Mouse (Mus musculus) kidney, postnatal 0 days (tissue): ENCODE data around the gene R3hdm4. TPM values are rescaled to one million over a fixed set of nuclear protein-coding genes. Genes with fewer than 3 reads are reported as not detected.

ENCODE experiments used
- ATAC-seq: fragments of 200-750 bp; cut with Nextera tagmentation; replicated peaks from 2 replicates; pipeline ENCODE4 v1.8.0; 2017; ENCODE audit warnings: low read depth, moderate number of reproducible peaks, moderate TSS enrichment, moderate library complexity; ENCODE audit not compliant: low FRiP score
- DNase-seq: peaks from one replicate; pipeline ENCODE4 v3.0.0-alpha.2; 2016; ENCODE audit warnings: low spot score
- H3K27ac ChIP-seq: fragments of 300-500 bp; sonication (generic); 2 replicates; pipeline ENCODE4 v1.5.1; 2014; ENCODE audit warnings: mild to moderate bottlenecking
- H3K27me3 ChIP-seq: fragments of 300-500 bp; sonication (generic); 2 replicates; pipeline ENCODE4 v1.6.1; 2014; ENCODE audit warnings: low read length, mixed read lengths; ENCODE audit not compliant: insufficient read depth
- H3K36me3 ChIP-seq: fragments of 300-500 bp; sonication (generic); 2 replicates; pipeline ENCODE4 v1.6.1; 2014; ENCODE audit warnings: low read length, mixed read lengths; ENCODE audit not compliant: insufficient read depth
- H3K4me1 ChIP-seq: fragments of 300-500 bp; sonication (generic); replicated peaks from 2 replicates; pipeline ENCODE4 v1.6.1; 2014; ENCODE audit warnings: antibody characterized with exemption, low read length, mixed read lengths; ENCODE audit not compliant: insufficient read depth
- H3K4me2 ChIP-seq: fragments of 300-500 bp; sonication (generic); 2 replicates; pipeline ENCODE4 v1.6.1; 2014; ENCODE audit warnings: mild to moderate bottlenecking, low read length, moderate library complexity, mixed read lengths
- H3K4me3 ChIP-seq: fragments of 300-500 bp; sonication (generic); replicated peaks from 2 replicates; pipeline ENCODE4 v1.5.1; 2014; ENCODE audit warnings: low read depth, low read length
- H3K9ac ChIP-seq: fragments of 300-500 bp; sonication (generic); 2 replicates; pipeline ENCODE4 v1.6.1; 2014; ENCODE audit warnings: low read depth, low read length
- H3K9me3 ChIP-seq: fragments of 300-500 bp; sonication (generic); replicated peaks from 2 replicates; pipeline ENCODE4 v1.6.1; 2016; ENCODE audit warnings: low read length, inconsistent platforms, mixed read lengths
- CTCF ChIP-seq: IDR thresholded peaks from 2 replicates; pipeline ENCODE4 v1.5.1; 2016; ENCODE audit warnings: antibody characterized with exemption, low read depth, mild to moderate bottlenecking, moderate library complexity
- WGBS: fragments of 180-500 bp; shearing (Covaris S2); extraction: QIAGEN DNeasy Blood & Tissue Kit; methylation state at CpG from one replicate; pipeline ENCODE4 v1.1.7; 2014; 5-methylcytosine and 5-hydroxymethylcytosine counted together
- polyA plus RNA-seq: library from polyadenylated mRNA; unstranded; fragments of >200 nt; fragmentation: Nextera tagmentation; extraction: Ambion mirVana; gene quantifications from 2 replicates; pipeline ENCODE4 v1.2.1, GENCODE M21; 2015

R3hdm4 gene
- polyA plus RNA-seq, 1 experiment from 2014 or later = 120 TPM

GRCm38 (mm10) chr10:79872862-79873261 is 48.1 kb downstream of the R3hdm4 start:
- Histone ChIP-seq H3K36me3 (0 out of 2 replicates have a peak, but pooled peaks cover 3% of the 10 kb centered on the region), H3K27me3 (no peaks in the 10 kb centered on the region), H3K27ac (no peak overlapping the region), H3K9ac (no peak overlapping the region), H3K4me2 (peak overlapping the region; percentile 97; the same call in 1 of the 2 replicates), H3K9me3 (no peaks in the 10 kb centered on the region), H3K4me3 (0 out of 2 replicates have a peak overlapping the region, but pooled peaks have one; percentile 7), H3K4me1 (peaks cover 18% of the 10 kb centered on the region)
- TF ChIP-seq CTCF = no peak
- 53% methylated on average over 3 of the region's 3 CpGs for WGBS
- DNase-seq (no peak), ATAC-seq (no peak)

GRCm38 (mm10) chr10:79871845-79872244 is 49.2 kb downstream of the R3hdm4 start:
- DNase-seq (no peak), ATAC-seq (no peak)
- H3K4me1 ChIP-seq = peaks cover 11% of the 10 kb centered on the region; the same call in 1 of the 2 replicates
- no peak for TF ChIP-seq CTCF
- H3K27ac ChIP-seq = no peak overlapping the region
- H3K4me3 ChIP-seq = no peak overlapping the region
- no peak overlapping the region for H3K4me2 ChIP-seq
- 0 out of 2 replicates have a peak, but pooled peaks cover 3% of the 10 kb centered on the region for H3K36me3 ChIP-seq
- no peak overlapping the region for H3K9ac ChIP-seq
- WGBS = 95% methylated on average over 8 of the region's 8 CpGs
- H3K27me3 ChIP-seq = no peaks in the 10 kb centered on the region
- H3K9me3 ChIP-seq = no peaks in the 10 kb centered on the region

- no peak overlapping the region for H3K4me2 ChIP-seq
- ATAC-seq (no peak), DNase-seq (no peak)
- H3K4me3 ChIP-seq = no peak overlapping the region
- no peak overlapping the region for H3K27ac ChIP-seq
- 67% methylated on average over 11 of the region's 11 CpGs for WGBS
- no peaks in the 10 kb centered on the region for H3K27me3 ChIP-seq
- H3K9me3 ChIP-seq = no peaks in the 10 kb centered on the region
- H3K36me3 ChIP-seq = peaks cover 27% of the 10 kb centered on the region
- no peaks in the 10 kb centered on the region; the same call in 1 of the 2 replicates for H3K4me1 ChIP-seq
- H3K9ac ChIP-seq = no peak overlapping the region
- TF ChIP-seq CTCF = no peak
Measured at GRCm38 (mm10) chr10:79866601-79867000, 54.4 kb downstream of the R3hdm4 start.

- Histone ChIP-seq H3K4me1 (peaks cover 4% of the 10 kb centered on the region; the same call in 1 of the 2 replicates), H3K9ac (no peak overlapping the region), H3K27me3 (no peaks in the 10 kb centered on the region), H3K9me3 (no peaks in the 10 kb centered on the region), H3K36me3 (peaks cover 31% of the 10 kb centered on the region), H3K27ac (peak overlapping the region; percentile 21; the same call in 1 of the 2 replicates), H3K4me3 (no peak overlapping the region), H3K4me2 (no peak overlapping the region)
- peak; percentile 16; the same call in 1 of the 2 replicates for ATAC-seq
- 67% methylated on average over 19 of the region's 19 CpGs for WGBS
- TF ChIP-seq CTCF = peak; percentile 75
- DNase-seq = no peak
Measured at GRCm38 (mm10) chr10:79865801-79866295, 55.2 kb downstream of the R3hdm4 start.

- 43% methylated on average over 12 of the region's 12 CpGs for WGBS
- Histone ChIP-seq H3K27me3 (no peaks in the 10 kb centered on the region), H3K27ac (peak overlapping the region; percentile 21; the same call in 1 of the 2 replicates)
Measured at GRCm38 (mm10) chr10:79865189-79865601, 55.8 kb downstream of the R3hdm4 start.

GRCm38 (mm10) chr10:79864351-79865188 is 56.4 kb downstream of the R3hdm4 start:
- no peaks in the 10 kb centered on the region for H3K27me3 ChIP-seq
- H3K9ac ChIP-seq = no peak overlapping the region
- peaks cover 16% of the 10 kb centered on the region; the same call in 1 of the 2 replicates for H3K4me1 ChIP-seq
- no peak for DNase-seq
- no peak for TF ChIP-seq CTCF
- H3K36me3 ChIP-seq = peaks cover 44% of the 10 kb centered on the region
- H3K27ac ChIP-seq = no peak overlapping the region
- H3K4me2 ChIP-seq = no peak overlapping the region
- ATAC-seq = no peak
- 48% methylated on average over 10 of the region's 10 CpGs for WGBS
- no peak overlapping the region for H3K4me3 ChIP-seq
- no peaks in the 10 kb centered on the region for H3K9me3 ChIP-seq

More at GRCm38 (mm10) chr10:79865189-79865601, 55.8 kb downstream of the R3hdm4 start:
- Histone ChIP-seq H3K9me3 (no peaks in the 10 kb centered on the region), H3K4me3 (no peak overlapping the region), H3K36me3 (peaks cover 38% of the 10 kb centered on the region), H3K4me1 (peaks cover 10% of the 10 kb centered on the region; the same call in 1 of the 2 replicates), H3K9ac (no peak overlapping the region), H3K4me2 (no peak overlapping the region)
- DNase-seq = no peak
- peak; percentile 15 for ATAC-seq
- no peak for TF ChIP-seq CTCF
